Mouse (Mus musculus): Measurements from ENCODE around the gene Acbd6. TPM values are rescaled to one million over a fixed set of nuclear protein-coding genes. Genes with fewer than 3 reads are reported as not detected.

Gene Acbd6
- total RNA-seq, 2 experiments from 2014 or later = 59.2 to 59.5 TPM

DNA sequence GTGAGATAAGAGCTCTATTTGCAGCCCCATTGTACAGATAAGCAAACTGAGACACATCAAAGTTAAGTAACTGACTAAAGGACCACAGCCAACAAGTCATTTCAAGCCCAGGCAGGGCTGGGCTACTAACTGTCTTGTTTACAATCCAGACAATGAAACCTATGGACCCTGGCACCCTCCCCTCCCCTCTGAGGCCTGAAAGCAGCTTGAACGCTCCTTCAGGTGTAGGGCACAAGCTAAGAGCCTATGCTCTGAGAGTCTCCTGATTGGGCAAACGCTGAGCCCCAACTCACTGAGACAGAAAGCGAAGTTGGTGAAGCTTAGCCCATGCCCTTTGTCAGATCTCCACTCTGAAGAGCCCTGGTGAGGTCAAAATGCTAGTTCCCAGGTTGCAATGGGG lies 166.4 kb downstream of the Acbd6 start:
- DNase-seq = no peak

DNA sequence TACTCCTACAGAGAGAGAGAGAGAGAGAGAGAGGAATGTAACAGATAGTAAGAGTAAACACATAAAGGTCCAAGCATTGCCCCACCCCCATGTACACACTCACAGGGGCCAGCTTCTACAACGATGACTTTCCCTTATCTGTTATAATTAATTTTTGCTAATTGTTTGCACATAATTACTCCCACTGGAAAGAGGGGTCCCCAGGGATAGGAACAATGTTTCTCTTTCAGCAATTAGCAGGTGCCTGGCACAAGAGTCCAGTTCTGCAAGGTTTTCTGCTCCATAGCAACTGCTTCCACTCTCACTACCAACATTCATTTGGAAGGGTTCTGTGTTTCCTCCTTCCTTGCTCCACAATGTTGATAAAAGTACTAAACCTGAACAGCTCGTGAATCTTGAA lies 168.0 kb downstream of the Acbd6 start:
- DNase-seq = no peak

DNA sequence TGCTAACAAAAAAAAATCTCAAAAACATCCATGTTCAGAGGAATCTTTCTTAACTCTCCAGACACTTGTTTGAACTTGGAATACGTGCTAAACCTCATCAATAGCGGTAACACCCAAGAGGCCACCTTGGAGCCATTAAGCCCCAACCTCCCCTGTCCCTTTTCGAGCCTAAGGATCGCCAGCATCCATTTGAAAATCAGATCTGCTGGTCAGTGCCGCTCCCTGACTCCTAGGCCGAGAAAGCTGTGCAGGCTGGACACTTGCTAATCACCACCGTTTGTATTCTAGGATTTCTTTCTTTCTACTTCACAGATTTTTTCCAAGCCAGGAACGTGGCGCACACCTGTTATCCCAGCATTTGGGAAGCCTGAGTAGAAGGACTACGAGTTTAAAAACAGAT lies 169.9 kb downstream of the Acbd6 start:
- DNase-seq = no peak

DNA sequence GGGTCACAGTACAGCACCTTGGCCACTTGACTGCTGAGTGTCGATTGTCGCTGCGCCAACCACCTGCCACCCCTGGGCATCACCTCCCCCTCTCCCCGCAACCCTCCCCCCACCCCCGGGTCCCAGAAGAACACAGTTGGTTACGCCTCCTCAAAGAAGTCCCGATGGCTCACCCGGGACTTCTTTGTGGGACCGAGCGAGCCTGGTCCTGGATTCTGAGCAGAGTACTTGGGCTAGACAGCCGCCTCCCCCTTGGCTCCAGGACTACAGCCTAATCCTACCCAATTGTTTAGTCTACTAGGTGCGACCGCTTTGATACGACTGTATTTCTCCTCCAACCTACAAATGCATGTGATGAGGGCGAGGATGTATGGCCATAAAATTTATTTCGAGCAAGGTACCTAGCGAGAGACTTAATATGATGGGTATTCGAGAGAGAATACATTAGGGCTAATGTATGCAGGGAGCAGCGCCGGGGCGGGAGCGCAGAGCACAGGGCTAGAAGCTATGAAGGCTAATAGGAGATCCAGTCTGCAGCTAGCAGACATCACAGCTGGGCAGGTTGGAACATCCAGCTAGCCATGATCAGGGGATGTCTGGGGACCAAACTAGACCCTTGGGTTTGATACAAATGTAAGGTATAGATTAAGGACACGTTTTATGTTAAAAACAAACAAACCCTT lies 171.3 kb downstream of the Acbd6 start:
- no peak for DNase-seq

DNA sequence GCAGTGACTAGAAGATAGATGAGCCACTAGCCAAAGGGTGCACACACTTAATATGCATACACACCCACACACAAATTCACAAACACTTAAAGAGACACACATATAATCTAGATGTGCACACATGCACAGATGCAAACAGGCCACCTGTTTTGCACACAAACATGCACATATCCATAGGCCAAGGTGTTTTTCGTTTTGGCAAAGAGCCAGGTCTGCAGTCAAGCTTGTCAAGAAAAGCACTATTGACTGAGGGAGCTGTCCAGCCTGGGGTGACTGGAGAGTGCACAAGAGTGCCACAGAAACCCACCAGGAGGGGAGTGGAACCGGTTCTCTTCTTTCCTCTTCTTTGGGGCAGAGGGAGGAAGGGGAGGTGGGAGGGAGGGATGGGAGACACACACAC lies 173.2 kb downstream of the Acbd6 start:
- DNase-seq = no peak

DNA sequence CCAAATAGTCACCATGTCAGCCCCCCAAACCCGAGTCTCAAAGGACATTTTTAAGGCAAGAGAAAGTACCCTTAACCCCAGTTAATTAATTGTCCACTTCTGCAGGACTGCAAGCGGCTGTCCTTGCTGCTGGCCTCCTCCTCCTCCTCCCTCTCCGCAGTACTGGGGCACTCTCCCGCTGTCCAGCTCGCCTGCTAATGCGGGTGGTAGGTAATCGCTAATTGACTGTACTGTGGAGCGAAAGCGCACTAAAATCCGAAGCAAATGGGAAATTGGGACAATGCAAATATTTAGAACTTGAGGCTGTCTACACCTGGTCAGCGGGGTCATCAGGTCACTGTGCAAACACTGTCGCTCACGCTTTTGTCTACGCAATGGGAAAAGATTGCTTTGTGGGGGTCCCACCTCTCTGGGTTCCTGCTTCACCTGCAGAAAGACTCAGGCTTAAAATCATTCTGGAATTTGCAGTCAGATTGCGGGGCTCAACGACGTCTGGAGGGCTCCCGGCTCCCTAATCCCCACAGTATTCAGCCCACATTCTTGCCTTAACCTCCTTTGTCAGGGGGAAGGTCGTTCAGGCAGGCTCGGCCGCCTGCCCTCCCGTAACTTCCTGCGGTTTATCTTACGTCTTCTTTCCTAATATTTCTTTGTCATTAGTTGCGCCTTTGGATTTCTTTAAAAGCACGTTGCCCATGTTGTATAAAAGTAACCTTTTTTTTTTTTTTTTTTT lies 178.3 kb downstream of the Acbd6 start:
- peak in 1 of 2 experiments; percentile 12 for DNase-seq

DNA sequence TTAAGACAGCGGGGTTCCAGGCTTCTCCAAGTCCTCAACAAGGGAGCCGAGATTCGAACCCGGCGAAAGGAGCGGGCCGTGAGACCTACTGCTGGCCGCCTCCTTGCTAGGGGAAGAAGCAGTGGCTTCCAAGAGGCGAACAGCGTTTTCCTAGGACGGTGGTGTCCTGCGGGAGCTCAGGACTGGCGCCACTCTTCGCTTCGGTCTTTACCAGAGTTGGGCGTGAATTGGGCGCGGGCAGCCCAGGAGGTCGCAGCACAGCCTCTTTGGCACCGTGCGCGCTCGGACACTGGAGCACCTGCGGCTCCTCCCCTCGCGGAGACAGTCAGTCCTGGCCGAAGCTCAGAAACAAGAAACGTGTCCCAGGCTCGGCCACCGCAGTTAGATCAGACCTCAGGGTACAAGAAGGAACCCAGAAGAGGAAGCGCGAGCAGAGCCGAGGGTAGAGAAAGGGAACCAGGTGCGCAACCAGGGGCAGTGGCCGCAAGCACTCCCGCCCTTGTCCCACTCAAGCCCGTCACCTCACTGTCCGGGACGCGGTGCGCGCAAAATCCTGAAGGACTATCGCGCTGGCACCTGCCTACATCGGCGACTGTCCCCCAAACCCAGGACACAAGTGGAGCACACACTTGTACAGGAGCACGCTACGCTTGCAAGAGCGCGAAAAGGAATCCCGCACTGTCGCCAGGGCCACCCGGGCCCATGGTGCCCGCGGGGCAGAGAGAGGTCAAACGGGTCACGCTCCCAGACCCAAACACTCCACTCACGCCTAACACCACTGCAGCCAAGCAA lies 179.3 kb downstream of the Acbd6 start:
- DNase-seq = peak in 1 of 2 experiments; percentile 15

DNA sequence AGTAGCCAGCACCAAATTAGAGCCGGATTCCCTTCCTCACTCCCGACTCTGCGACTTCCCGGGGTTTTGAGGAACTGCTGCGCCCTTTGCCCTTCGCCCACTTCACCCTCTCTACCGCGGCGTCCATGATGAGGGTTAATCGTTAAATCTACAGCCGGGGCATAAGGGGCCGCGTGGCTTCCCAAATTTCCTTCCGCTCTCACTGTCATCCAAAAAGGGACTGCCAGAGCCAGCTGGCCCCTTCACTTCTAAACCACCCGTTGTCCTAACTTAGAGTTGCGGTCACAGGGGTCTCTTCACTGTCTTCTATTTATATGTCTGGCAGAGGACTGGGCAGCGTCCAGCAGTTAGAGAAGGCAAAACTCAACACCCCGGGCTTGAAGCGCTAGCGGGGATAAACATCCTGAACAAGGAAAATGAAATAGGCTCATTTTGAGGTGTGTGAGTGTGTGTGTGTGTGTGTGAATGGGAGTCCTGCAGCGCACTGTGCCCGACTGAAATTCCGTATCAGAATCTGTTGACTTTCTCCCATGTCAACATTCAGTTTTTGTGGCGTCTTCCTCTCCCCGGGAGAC lies 180.0 kb downstream of the Acbd6 start:
- peak in 1 of 2 experiments; percentile 12 for DNase-seq

Other genes starting within 250 kb of the Acbd6 start
- gene Xpr1, start 140.7 kb upstream of the Acbd6 start, total RNA-seq (2021) = 10 to 100 TPM; 28.8 to 33.5 TPM
- not detected for gene Lhx4, start 193.6 kb downstream of the Acbd6 start, total RNA-seq (2021)